Mouse (Mus musculus): ENCODE measurements around the gene Ndufc1. TPM values are rescaled to one million over a fixed set of nuclear protein-coding genes. Genes with fewer than 3 reads are reported as not detected.
"Not testable (repeated sequence)": the region's sequence is repeated elsewhere in the genome, so short reads cannot be mapped to it uniquely, and the experiment has no call there.

The Ndufc1 gene
- total RNA-seq, 2 experiments from 2014 or later, result 1,156 to 1,193 TPM

DNA sequence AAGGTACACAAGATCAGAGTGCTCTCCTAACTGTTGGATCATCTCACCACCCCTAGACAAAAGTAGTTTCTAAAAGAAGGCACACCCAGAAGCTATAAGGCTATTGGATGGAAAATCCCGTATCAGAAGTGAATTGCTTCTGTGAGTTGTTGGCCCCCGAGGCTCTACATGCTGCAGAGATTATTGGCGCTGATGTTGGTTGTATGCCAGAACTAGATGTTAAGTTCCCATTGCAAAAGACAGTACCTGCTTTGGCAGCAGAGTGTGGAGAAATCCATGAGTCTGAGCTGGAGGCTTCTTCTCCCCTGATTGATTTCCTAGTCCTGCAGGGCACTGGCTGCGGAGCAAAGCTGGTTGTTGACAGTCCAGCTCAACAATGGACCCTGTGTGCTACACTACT is 40.8 kb downstream of the Ndufc1 start:
- DNase-seq, result no peak

DNA sequence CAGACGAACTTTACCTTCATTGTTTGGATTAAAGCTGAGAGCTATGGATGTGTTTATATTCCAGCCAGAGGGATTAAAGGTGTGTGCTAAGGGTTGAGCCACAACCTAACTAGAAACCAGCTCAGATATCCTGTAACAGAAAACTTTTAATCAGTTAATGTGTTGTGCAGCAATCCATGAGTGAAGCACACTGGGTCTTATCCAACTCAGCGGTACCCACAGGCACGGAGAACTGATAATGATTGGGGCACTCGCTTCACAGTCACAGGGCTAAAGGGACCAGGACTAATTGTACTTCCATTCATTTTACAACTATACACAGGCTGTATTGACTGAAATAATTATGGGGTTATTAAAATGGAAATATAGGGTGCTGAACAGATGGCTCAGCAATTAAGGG is 41.9 kb downstream of the Ndufc1 start:
- no peak for DNase-seq

DNA sequence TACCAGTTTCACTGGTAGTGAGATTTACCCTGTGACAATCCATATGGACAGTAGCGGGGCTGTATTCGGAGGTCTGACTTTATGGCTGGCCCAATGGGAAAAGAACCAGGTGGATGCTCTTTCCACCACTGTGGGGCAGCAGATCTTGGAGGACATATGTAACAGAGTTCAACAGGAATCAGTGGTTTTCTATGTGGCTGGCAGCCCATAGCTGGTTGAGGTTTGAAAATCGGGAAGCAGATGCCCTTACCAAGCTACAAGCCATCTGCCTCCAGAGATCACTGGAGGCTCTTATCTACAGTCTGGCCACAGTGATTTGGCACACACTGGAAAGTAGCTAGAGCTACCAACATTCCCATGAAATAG is 43.3 kb downstream of the Ndufc1 start:
- no peak for DNase-seq

DNA sequence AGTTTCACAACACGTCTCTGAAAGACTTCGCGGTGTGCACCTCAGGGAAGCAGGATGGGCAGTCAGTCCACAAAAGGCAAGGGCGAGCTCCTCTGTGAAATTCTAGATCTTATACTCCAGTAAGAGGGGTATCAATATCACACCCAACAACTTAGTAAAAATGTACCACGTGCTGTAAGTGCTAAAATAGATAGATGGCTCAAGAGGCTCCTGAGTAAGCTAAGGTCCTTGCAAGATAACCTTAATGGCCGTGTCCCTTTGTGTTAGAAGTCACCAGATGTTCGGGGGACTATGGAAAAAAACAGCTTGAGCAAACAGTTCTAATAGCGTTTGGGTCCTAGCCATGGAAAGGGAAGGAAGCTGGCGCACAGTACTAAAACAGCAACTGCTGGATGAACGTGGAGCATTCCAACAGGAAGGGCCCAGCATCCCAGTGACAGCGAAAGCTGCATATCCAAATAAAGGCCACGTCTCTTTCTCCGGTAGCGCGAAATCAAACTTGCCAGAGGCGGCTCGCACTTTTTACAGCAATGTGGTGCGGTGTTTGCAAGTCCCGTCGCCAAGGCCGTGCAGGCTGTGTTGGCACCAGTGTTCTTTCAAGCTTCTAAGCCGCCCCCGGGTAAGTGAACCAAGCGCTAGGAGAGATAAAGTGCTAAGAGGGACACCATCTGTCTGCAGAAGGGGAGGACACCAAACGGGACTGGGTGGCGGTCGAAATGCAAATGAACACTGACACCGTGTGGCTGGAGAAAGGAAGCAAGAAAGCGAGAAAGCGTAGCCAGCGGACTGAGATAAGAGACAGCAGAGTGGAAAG is 43.9 kb downstream of the Ndufc1 start:
- DNase-seq, result peak; percentile 73

DNA sequence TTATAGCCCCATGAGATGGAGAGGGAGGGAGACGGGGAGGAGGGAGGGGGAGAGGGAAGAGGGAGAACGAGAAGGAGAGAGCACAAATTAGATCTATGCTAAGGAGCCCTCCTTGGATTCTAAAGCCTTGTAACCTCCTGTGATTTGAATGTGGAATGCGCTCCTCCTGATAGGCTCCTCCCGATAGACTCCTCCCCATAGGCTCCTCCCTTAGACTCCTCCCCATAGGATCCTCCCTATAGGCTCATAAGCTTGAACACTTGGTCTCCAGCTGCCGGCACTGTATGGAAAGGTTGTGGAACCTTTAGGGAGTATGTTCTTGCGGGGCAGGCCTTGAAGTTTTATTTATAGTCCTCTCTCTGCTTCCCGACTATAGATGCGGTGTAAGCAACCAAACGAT is 47.7 kb downstream of the Ndufc1 start:
- no peak for DNase-seq

DNA sequence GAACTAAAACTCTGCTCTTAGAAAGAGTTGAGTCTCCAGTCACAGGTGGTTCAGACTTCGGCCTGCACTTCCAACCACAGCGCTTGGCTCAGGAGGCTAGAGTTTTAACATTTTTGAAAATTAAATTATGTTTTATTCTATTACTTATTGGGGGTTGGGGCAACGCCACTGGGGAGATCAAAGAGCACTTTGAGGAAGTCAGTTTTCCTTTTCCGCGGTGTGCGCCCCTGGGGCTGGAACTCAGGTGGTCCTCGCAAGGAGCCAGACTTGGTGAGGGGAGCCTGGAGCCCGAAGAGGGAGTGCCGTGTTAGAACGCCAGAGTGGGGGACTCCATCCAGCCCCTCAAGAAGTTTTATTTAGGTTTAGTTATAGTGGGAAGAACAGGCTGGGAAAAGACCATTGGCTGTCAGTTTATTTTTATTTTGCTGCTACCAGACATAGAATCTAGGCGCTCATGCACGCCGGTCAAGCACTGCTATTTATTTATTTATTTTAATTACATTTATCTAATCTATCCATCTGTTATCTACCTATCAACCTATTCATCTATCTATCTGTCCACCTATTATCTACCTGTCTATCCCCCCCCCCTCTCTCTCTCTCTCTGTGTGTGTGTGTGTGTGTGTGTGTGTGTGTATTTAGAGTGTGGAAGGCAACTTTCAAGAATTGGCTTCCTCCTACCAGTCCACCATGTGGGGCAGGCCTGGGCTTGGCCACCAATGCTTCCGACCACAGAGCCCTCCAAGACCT is 49.1 kb downstream of the Ndufc1 start:
- DNase-seq, result no peak

DNA sequence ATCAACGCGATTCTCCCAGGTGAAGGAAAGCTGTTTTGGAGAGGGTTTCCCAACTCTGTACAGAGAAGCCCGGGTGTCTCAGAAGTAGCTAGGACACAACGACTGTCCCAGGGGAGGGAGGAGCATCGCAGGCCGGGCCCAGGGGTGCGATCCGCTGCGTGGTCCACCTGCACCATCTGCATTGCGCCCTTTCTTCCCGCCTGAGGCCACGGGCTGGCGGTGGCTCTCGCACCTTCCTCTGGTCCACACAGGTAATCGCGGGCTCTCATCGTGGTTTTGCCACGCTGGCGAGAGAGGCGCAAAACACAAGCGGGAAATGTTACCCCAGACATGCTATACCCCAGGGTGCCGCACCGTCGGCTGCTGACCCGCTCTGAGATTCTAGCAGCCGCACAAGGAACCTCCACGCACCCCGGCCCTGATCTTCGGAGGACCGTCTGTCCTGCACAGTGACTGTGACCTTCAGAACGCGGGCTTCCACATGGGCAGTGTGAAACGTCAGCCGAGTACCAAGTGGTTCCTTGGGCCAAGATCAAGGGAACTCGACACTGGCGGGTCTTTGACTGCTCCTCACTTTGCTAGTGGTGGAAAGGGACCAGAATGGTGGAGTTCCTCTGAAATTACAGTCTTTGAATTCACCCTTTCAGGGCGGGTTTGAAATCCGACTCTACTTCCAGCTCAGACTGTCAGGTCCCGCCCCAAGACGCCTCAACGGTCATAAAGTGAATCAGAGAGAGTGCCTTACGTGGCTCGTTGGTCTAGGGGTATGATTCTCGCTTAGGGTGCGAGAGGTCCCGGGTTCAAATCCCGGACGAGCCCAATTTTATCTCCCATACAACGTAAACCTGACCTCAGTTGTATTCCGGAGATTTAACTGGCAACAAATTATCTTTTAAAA is 49.9 kb downstream of the Ndufc1 start:
- peak; percentile 46 for DNase-seq

DNA sequence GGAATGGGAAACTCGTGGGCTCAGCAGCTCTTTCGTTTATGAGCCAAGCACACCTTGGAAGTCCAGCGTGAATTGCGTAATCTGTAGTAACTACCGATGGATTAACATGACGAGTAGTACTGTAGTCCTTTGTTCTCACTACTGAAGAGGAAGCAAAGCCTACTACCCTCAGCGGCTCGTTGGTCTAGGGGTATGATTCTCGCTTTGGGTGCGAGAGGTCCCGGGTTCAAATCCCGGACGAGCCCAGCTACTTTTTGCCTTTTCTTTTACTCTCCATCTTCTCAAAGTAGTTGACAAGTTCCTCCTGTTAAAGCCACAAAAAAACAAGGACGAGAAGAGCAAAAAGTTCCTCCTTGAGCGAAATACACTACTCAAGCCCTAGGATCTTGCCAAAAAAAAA is 50.6 kb downstream of the Ndufc1 start:
- no peak for DNase-seq

DNA sequence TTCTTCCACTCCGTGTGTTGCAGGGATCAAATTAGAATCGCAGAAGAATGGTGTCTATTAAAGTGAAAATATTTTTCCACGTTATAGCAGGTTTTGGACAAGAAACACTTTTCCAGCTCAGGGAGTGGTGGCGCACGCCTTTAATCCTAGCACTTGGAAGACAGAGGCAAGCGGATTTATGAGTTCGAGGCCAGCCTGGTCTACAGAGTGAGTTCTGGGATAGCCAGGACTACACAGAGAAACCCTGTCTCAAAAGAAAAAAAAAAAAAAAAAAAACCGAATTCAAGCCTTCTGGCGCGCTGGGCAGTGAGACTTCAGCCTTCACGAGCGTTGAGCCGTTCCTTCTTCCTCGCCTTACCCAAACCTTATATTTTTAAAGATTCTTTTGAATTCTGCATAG is 51.2 kb downstream of the Ndufc1 start:
- no peak for DNase-seq

DNA sequence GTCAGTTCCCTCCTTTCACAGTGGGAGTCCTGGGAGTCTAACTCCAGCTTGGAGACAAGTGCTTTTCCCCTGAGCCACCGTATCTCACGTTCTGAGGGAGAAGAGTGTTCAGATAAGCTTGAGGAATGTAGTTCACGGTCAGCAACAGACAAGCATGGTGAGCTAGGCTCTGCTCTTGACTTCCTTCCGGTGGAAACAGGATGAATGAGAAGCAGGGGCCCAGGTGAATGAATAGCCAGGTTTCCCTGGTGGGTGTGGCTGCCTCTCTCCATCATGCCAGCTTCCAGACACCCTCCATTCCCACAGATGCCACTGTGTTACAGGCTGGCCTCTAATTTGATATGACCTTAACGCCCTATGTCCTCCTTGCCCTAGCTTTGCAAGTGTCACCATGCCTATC is 51.7 kb downstream of the Ndufc1 start:
- DNase-seq, result no peak

DNA sequence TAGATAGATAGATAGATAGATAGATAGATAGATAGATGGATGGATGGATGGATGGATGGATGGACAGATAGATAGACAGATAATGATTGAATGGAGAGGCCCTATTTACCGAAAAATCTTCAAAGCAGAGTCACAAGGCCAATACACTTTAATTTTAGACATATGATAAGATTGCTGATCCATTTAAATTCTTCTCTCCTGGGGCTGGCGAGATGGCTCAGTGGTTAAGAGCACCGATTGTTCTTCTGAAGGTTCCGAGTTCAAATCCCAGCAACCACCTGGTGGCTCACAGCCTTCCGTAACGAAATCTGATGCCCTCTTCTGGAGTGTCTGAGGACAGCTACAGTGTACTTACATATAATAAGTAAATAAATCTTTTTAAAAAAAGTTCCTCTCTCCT is 53.8 kb downstream of the Ndufc1 start:
- not testable (repeated sequence) for DNase-seq

Other genes starting within 250 kb of the Ndufc1 start
- 10 to 100 TPM; 23.0 to 29.3 TPM for gene Noct, start 184.5 kb downstream of the Ndufc1 start, total RNA-seq (2021)
- gene Elf2, start 68.3 kb downstream of the Ndufc1 start, total RNA-seq (2021), result 10 to 100 TPM; 44.3 to 46.1 TPM
- gene Mgarp, start 12.2 kb downstream of the Ndufc1 start, total RNA-seq (2021), result not detected
- 10 to 100 TPM; 39.6 to 48.4 TPM for gene Naa15, start 6.2 kb upstream of the Ndufc1 start, total RNA-seq (2021)
- gene Rab33b, start 74.9 kb upstream of the Ndufc1 start, total RNA-seq (2021), result 1 to 10 TPM; 7.3 to 8.3 TPM
- 100 to 1,000 TPM; 131 to 158 TPM for gene Setd7, start 151.9 kb upstream of the Ndufc1 start, total RNA-seq (2021)

Measured in gastrocnemius, postnatal 25 days (tissue).